Mouse (Mus musculus) cortical plate, adult 2 months (tissue): ENCODE measurements around the gene BC107364. TPM values are rescaled to one million over a fixed set of nuclear protein-coding genes. Genes with fewer than 3 reads are reported as not detected.
"Not testable (repeated sequence)": the region's sequence is repeated elsewhere in the genome, so short reads cannot be mapped to it uniquely, and the experiment has no call there.

ENCODE experiments used
- H3K27ac ChIP-seq: fragments of 200-500 bp; 2 replicates; pipeline ENCODE4 v1.5.1; 2012; ENCODE audit warnings: low read length, control low read depth, inconsistent platforms; ENCODE audit not compliant: insufficient read depth
- H3K4me1 ChIP-seq: fragments of 200-500 bp; 2 replicates; pipeline ENCODE4 v1.6.1; 2011; ENCODE audit warnings: low read length; ENCODE audit not compliant: control insufficient read depth, insufficient read depth
- H3K4me3 ChIP-seq: fragments of 200-500 bp; 2 replicates; pipeline ENCODE4 v1.5.1; 2011; ENCODE audit warnings: mild to moderate bottlenecking, low read length, control low read depth; ENCODE audit not compliant: insufficient read depth
- CTCF ChIP-seq: fragments of 200-500 bp; IDR thresholded peaks from 2 replicates; pipeline ENCODE4 v1.5.1; 2011; ENCODE audit warnings: mild to moderate bottlenecking, control low read depth, low read length; ENCODE audit not compliant: insufficient read depth; ENCODE audit errors: extremely low read depth
- POLR2A ChIP-seq: fragments of 200-500 bp; IDR thresholded peaks from 2 replicates; pipeline ENCODE4 v1.6.1; 2011; ENCODE audit warnings: mild to moderate bottlenecking, low read length, control low read depth; ENCODE audit not compliant: insufficient read depth; ENCODE audit errors: extremely low read depth
- polyA plus RNA-seq: library from polyadenylated mRNA; depleted of rRNA; stranded (reverse); fragments of >200 nt; gene quantifications from 2 replicates; pipeline ENCODE4 v1.2.3, GENCODE M21; 2012

BC107364 gene
- polyA plus RNA-seq, 1 experiment: not detected

DNA sequence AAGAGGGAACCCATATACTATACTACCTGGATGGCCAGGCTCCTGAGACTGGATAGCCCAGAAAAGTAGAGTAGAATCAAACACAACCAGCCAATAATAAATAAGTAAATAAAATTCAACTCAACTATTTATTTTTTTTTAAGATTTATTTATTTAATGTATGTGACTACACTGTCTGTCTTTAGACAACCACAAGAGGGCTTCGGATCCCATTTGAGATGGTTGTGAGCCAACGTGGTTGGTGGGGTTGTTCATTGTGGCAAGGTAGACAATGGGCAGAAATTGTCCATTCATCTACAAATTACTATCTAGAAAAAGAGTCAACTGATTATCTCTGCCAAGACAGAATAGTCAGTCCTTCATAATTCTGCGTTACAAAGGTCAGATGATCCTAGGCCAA is 40.3 kb downstream of the BC107364 start:
- TF ChIP-seq CTCF (no peak), POLR2A (no peak)
- H3K27ac ChIP-seq: no peak overlapping the region
- H3K4me1 ChIP-seq: no peaks in the 10 kb centered on the region
- H3K4me3 ChIP-seq: no peak overlapping the region

DNA sequence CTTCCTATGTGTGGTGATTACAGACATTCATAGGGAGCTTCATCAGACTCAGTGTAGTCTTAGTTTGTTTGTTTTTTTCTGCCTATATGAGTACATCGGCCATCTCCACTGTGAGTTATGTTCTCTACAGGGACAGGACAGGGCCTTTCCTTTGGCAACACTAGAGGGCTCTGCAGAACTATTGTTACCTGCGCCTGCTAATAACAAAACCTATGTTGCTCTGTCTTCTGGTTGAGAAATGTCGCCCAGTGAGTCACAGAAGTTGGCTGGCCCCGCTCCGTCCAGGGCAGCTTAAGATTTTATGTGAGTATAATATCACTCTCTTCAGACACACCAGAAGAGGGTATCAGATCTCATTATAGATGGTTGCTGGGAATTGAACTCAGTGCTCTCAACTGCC is 41.1 kb downstream of the BC107364 start:
- TF ChIP-seq POLR2A (no peak), CTCF (no peak)
- Histone ChIP-seq H3K27ac (no peak overlapping the region), H3K4me3 (no peak overlapping the region)

DNA sequence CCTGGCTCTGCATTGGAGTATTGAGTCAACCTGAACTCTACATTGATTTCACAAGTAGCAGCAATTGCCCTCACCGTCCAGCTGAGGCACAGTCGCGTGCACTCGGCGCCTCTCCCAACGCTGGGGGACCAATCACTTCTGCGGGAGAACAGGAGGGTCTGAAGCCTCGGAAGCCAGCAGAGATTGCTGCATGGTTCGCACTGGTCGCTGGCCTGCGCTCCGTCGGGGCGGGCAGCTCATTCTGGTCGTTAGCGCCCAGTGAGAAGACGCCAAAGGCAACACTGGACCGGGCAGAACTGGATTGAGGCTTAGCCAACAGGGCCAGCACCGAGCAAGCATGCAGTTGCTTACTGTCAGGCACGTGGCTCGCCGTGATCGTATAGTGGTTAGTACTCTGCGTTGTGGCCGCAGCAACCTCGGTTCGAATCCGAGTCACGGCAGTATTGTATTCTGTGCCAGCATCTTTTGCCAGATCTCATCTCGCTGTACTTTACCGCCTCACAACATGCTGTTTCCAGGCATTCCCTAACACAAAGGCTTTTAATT is 42.3 kb downstream of the BC107364 start:
- Histone ChIP-seq H3K4me1 (no peaks in the 10 kb centered on the region), H3K4me3 (no peak overlapping the region), H3K27ac (no peak overlapping the region)
- TF ChIP-seq CTCF (no peak), POLR2A (no peak)

More for the DNA sequence above, 41.1 kb downstream of the BC107364 start:
- H3K4me1 ChIP-seq: no peaks in the 10 kb centered on the region

DNA sequence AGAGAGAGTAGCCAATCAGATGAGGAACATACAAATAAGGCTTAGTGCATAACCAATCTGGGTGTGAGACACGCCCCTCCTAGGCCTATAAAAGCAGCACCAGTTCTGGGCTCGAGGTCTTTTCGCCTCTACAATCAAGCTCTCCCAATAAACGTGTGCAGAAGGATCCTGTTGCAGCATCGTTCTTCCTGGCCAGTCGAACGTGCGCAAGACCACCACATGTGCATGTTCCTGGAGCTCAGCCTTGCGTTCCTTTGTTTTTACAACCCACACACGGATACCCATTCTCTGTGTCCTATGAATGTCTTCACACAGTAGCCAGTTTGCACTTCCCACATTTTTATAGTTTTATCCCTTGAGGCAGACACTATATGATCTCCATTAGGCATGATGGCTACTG is 44.0 kb downstream of the BC107364 start:
- not testable (repeated sequence) for H3K4me3 ChIP-seq, H3K4me1 ChIP-seq, H3K27ac ChIP-seq

DNA sequence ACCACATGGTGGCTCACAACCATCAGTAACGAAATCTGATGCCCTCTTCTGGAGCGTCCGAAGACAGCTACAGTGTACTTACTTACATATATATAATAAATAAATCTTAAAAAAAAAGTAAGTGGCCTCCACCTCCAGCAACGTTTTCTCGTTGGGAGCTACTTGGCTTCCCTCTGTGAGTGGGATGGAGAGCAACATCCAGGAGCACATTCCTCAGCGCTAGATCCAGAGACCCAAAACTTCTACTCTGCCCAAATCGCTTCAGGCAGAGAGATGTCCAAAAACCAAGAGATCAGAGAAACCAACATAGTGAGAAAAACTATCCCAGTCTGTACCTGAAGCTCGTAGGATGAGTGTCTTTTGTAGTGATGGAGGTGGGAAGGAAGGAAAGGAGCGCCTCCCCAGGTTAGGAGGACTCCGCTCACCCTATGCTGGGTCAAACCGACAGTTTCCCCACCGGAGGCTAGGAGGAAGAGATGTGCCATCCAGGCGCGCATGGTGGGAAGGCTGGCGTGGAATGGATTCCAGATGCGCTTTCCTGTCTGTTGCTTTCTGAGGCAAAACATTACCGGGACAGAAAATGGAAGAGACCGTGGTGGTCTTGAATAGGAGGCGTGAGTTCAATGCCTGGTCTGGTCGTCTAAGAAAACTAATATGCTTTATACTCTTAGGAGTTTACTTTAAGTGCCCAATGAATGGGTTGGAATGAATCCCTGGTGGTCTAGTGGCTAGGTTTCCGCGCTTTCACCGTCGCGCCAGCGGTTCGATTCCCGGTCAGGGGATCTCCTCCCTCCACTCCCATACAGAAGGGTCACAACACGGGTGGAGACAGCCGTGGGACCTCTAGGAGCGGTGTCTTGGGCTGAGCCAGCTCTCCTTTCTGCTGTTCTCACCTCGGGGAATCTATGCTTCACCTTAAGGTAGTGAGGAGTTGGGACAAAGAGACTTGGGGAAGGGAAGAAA is 46.3 kb downstream of the BC107364 start:
- Histone ChIP-seq H3K4me3 (no peak overlapping the region), H3K27ac (no peak overlapping the region), H3K4me1 (no peaks in the 10 kb centered on the region)
- TF ChIP-seq CTCF: no peak
- no peak for TF ChIP-seq POLR2A

DNA sequence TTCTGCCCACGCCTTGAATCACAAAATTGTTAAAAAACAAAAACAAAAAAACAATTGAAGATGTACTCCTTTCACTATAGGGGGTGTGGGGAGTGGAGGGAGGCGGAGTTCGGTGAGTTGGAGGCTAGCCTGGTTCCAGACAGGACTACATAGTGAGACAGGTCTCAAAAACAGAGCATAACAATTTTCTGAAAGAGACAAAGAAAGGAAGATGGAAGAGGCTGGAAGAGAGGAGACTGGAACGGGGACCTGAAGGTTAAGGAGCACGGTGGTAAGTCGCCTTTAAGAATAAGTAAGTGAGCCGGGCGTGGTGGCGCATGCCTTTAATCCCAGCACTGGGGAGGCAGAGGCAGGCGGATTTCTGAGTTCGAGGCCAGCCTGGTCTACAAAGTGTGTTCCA is 47.1 kb downstream of the BC107364 start:
- Histone ChIP-seq H3K4me1 (no peaks in the 10 kb centered on the region), H3K4me3 (no peak overlapping the region), H3K27ac (no peak overlapping the region)
- TF ChIP-seq CTCF (no peak), POLR2A (no peak)

DNA sequence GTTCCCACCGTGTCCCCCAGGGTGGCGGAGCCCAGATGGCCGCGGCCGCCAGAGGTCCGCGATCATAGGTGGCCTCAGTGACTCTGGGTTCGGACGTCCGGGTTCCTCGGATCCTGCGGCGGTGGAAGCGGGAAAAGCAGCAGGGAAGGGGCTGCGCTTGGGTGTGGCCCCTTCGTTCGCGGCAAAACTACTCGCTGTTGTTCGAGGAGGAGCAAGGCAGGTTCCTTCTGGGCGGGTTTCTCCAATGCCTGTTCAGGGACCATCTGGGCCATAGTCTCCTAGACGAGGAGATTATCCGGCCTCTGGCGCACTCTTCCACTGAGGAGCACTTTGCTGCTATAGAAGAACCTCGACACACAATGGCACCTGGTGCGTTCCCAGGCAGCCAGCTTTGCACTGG is 47.7 kb downstream of the BC107364 start:
- Histone ChIP-seq H3K4me3 (no peak overlapping the region), H3K4me1 (no peaks in the 10 kb centered on the region), H3K27ac (no peak overlapping the region)
- TF ChIP-seq CTCF (no peak), POLR2A (no peak)

DNA sequence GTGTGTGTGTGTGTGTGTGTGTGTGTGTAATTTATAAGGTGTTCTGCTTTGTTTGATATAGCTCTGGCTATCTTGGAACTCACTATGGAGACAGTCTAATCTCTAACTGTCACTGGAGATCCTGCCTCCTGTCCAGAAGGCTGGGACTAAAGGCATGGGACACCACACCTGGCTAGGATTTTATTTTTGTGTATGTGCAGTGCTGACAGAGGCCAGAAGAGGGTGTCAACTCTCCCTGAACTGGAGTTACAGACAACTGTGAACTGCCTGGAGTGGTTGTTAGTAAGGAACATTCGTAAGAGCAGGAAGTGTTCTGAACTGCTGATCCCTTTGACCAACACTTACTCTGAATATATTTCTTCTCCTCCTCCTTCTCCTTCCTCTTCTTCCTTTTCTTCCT is 49.1 kb downstream of the BC107364 start:
- TF ChIP-seq POLR2A (no peak), CTCF (no peak)
- no peak overlapping the region for H3K27ac ChIP-seq
- H3K4me3 ChIP-seq: no peak overlapping the region
- no peaks in the 10 kb centered on the region for H3K4me1 ChIP-seq

DNA sequence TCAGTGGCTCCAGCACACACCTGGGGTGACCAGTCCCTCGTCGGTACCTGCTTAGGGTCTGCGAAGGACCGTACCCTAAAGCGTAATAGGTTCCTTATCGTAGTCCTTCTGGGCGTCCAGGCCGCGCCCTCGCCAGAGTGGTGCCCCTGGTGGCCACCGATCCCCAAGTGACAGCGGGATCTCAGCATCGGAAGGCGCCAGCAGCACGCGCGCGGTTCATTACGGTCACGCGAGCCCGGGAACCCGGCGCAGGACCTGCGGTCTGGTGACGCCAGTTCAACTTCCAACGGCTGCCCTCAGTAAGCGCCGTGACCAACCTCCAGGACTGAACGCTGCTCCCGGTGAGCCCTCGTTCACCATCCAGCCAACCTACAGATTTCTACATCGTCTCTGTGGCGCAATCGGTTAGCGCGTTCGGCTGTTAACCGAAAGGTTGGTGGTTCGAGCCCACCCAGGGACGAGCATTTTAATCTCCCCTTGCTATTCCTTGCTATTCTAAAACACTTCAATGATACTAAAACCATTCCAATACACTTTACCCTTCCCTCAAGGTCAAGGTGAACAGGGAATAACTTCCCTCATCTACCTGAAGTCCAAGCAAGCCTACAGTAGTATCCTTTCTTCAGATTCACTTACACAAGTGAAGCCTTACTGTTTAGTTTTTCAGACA is 50.1 kb downstream of the BC107364 start:
- H3K4me3 ChIP-seq: no peak overlapping the region
- no peak for TF ChIP-seq CTCF
- no peak for TF ChIP-seq POLR2A
- no peak overlapping the region for H3K27ac ChIP-seq
- H3K4me1 ChIP-seq: no peaks in the 10 kb centered on the region

DNA sequence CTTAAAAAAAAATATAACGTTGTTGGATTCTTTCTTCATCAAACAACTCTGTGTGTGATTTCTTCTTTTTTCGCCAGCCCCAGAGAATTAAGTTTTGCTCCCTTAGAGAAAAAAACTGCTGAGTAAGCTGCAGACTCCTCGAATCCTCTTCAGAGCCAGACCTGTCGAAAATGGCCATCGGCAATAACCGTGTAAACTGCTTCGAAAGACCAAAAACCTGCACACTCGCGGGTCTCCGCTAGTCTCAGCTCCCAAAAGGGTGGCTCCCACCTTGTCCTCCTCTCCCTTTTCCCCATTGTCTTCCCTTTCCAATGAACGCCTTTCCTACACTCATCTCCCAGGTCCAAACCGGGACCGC is 50.7 kb downstream of the BC107364 start:
- Histone ChIP-seq H3K27ac (no peak overlapping the region), H3K4me1 (no peaks in the 10 kb centered on the region), H3K4me3 (no peak overlapping the region)
- TF ChIP-seq CTCF (no peak), POLR2A (no peak)
